Mouse (Mus musculus) thymus, adult 2 months (tissue): ENCODE results near the gene Sdhaf4.
"Not testable (repeated sequence)": the region's sequence is repeated elsewhere in the genome, so short reads cannot be mapped to it uniquely, and the experiment has no call there.

Experiments used
- CTCF ChIP-seq: fragments of 200-500 bp; IDR thresholded peaks from 2 replicates; pipeline ENCODE4 v1.5.1; 2012; ENCODE audit warnings: mild to moderate bottlenecking, control low read depth, low read length, moderate library complexity, borderline replicate concordance; ENCODE audit not compliant: control insufficient read depth, poor library complexity, insufficient read depth; ENCODE audit errors: extremely low read depth
- POLR2A ChIP-seq: fragments of 200-500 bp; IDR thresholded peaks from 2 replicates; pipeline ENCODE4 v1.6.1; 2012; ENCODE audit warnings: mild to moderate bottlenecking, low read length, control low read depth, moderate library complexity; ENCODE audit not compliant: control insufficient read depth, poor library complexity, insufficient read depth; ENCODE audit errors: extremely low read depth

GRCm38 (mm10) chr1:23971159-23971558 is 34.3 kb downstream of the Sdhaf4 start:
- TF ChIP-seq POLR2A, CTCF: not testable (repeated sequence)
